Mouse (Mus musculus): ENCODE data around the gene Nit1. TPM values are rescaled to one million over a fixed set of nuclear protein-coding genes. Genes with fewer than 3 reads are reported as not detected.
"Not testable (repeated sequence)": the region's sequence is repeated elsewhere in the genome, so short reads cannot be mapped to it uniquely, and the experiment has no call there.

The Nit1 gene
- polyA plus RNA-seq, 1 experiment from 2014 or later = 51.3 TPM

DNA sequence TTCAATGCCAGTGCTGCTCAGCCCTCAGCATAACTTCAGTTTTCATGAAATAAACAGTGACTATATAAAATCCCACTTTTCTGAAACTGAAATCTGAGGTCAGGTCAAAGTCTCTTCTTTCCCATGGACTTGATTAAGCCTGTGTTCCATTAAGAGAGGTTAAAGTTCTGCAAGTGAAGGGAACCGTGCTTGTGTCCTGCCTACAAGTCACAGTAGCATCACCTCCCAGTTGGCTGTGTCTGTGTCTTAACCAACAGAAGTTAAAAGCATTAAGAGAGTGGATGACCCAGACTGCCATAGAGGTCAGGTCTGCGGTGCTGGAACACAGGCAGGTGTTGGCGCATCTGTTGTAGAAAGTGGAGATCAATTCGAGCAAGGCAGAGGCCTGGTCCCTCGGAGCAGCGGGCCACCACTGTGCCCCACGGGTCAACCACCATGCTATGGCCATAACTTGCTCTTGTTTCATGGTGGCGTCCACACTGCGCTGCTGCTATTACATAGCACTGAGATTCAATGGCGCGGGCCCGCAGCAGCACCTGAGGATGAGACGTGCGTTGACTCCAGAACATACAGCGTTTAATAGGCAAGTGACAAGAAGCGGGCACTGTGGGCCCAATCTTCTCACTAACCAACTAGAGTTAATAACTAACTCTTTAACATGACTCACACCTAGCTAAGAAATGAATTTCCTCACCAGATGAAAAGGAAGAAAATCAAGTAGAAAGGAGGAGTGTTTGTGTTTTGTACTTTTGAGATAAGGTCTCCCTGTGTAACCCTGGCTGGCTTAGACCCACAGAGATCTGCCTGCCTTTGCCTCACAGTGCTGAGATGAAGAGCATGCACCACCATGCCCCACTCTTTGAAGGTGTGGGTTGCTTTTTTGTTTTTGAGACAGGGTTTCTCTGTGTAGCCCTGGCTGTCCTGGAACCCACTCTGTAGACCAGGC is 2.9 kb downstream of the Nit1 start:
- 0 out of 2 replicates have a peak, but pooled peaks have one; percentile 25 for ATAC-seq (ENCODE audit: insufficient read depth, low FRiP score)
- no peak overlapping the region for H3K4me3 ChIP-seq (replicated peaks; ENCODE audit: low read length)
- no peak overlapping the region for H3K27ac ChIP-seq (ENCODE audit: low read length)
- H3K36me3 ChIP-seq (ENCODE audit: control insufficient read depth, insufficient read depth, low read length) = peaks cover 11% of the 10 kb centered on the region
- peaks cover 18% of the 10 kb centered on the region for H3K4me1 ChIP-seq (ENCODE audit: control insufficient read depth, insufficient read depth, low read length)
- H3K9me3 ChIP-seq (replicated peaks; ENCODE audit: control insufficient read depth, low read length) = peaks cover 6% of the 10 kb centered on the region; the same call in 1 of the 2 replicates
- 90% methylated on average over 16 of the region's 16 CpGs for WGBS
- H3K4me2 ChIP-seq (ENCODE audit: low read depth, low read length) = no peak overlapping the region
- H3K9ac ChIP-seq (ENCODE audit: low read length) = no peak overlapping the region
- no peaks in the 10 kb centered on the region for H3K27me3 ChIP-seq (ENCODE audit: control insufficient read depth, insufficient read depth, low read length)

DNA sequence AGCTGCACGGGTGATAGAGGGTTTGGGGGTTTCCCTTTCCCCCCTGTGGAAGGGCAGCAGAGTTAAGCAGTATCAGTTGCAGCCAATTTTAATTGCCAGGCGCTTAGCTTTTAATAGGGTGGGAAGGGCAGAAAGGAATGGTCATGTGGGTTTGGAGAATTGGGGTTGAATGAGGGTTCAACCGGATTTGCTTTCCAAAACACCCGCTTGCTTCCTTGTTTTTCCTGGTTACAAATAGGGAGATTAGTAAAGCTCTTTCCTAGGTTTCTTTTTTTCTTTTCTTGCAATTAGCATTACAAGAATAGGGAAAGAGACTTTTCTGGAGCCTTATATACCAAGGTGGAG is 15.3 kb downstream of the Nit1 start:
- Histone ChIP-seq H3K9me3 (replicated peaks; ENCODE audit: control insufficient read depth, low read length) (no peaks in the 10 kb centered on the region), H3K36me3 (ENCODE audit: control insufficient read depth, insufficient read depth, low read length) (no peaks in the 10 kb centered on the region), H3K9ac (ENCODE audit: low read length) (peak overlapping the region; percentile 98), H3K4me3 (replicated peaks; ENCODE audit: low read length) (peak overlapping the region; percentile 79), H3K4me1 (ENCODE audit: control insufficient read depth, insufficient read depth, low read length) (peaks cover 27% of the 10 kb centered on the region), H3K27ac (ENCODE audit: low read length) (peak overlapping the region; percentile 99), H3K27me3 (ENCODE audit: control insufficient read depth, insufficient read depth, low read length) (no peaks in the 10 kb centered on the region), H3K4me2 (ENCODE audit: low read depth, low read length) (peak overlapping the region; percentile 92)
- WGBS = under 1% methylated on average over 4 of the region's 4 CpGs
- ATAC-seq (ENCODE audit: insufficient read depth, low FRiP score) = no peak

DNA sequence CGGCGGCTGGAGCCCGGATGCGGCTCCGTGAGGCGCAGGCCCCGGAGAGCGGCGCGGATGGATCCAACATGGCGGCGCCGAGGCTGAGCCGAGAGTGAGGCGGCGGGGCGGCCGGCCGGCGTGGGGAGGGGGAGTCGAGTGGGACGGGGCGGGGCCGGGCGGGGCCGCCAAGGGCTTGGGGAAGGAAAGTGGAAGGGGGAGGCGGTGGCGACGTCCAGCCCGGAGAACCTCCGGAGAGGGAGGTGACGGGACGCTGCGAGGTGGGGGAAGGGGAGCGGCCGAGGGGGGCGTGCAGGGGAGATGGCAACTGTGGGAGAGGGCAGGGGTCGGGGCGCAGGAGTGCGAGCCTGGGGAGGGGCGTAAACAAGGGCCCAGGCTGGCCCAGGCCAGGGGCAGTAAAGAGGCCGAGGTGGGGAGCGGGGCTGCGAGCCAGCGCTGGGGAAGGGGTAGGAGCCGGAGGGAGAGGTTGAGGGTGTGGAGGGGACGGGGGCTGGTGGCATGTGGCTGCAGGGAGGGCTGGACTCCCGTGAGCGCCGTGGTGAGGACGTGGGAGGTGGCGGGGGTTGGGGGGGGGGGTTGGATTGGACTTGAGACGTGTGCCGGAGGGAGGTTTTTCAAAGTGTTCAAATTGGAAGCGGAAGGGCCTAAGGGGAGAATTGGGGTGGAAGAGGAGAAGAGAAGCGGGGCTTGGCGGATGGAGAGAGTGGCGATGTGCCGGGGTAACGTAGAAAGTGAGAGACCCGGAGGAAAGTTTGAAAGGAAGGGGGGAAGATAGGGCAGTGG is 15.8 kb downstream of the Nit1 start:
- Histone ChIP-seq H3K36me3 (ENCODE audit: control insufficient read depth, insufficient read depth, low read length) (no peaks in the 10 kb centered on the region), H3K9me3 (replicated peaks; ENCODE audit: control insufficient read depth, low read length) (no peaks in the 10 kb centered on the region), H3K4me2 (ENCODE audit: low read depth, low read length) (peak overlapping the region; percentile 92), H3K4me1 (ENCODE audit: control insufficient read depth, insufficient read depth, low read length) (peaks cover 27% of the 10 kb centered on the region), H3K27me3 (ENCODE audit: control insufficient read depth, insufficient read depth, low read length) (no peaks in the 10 kb centered on the region), H3K9ac (ENCODE audit: low read length) (peak overlapping the region; percentile 98), H3K4me3 (replicated peaks; ENCODE audit: low read length) (peak overlapping the region; percentile 79), H3K27ac (ENCODE audit: low read length) (peak overlapping the region; percentile 99)
- peak; percentile 90 for ATAC-seq (ENCODE audit: insufficient read depth, low FRiP score)
- WGBS = under 1% methylated on average over 36 of the region's 61 CpGs

DNA sequence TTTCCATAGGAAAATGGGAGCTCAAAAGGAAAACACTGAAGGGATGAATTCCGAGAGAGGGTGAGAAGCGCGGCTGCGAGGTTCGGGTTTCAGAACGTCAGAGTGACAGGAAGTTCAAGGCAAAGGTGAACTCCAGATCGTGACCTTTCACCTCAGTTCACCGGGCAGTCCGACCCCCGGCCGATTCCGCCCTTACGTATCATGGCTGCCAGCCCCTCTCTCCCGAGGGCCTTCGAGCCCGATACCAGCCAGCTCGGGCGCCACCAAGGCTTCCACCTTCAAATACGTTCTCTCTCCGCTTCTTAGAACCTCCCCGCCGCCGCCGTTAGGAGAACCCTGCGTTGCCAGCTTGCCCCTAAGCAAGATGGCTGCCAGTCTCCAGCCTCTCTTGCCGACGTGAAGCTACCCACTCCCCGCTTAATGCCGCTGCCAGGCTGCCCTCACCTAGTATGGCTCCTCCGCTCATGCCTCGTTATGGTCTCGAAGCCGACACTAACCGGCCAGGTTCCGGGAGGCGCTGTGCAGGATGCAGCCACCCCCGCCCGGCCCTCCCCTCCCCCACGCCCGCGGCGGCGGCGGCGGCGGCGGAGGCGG is 16.5 kb downstream of the Nit1 start, which contains the start of gene Dedd:
Dedd (plus strand) TSS at position 307 of the 594 bp plus-strand sequence.
- ATAC-seq (ENCODE audit: insufficient read depth, low FRiP score) = peak; percentile 92
- Histone ChIP-seq H3K9me3 (replicated peaks; ENCODE audit: control insufficient read depth, low read length) (no peaks in the 10 kb centered on the region), H3K27me3 (ENCODE audit: control insufficient read depth, insufficient read depth, low read length) (no peaks in the 10 kb centered on the region), H3K4me1 (ENCODE audit: control insufficient read depth, insufficient read depth, low read length) (peaks cover 27% of the 10 kb centered on the region), H3K27ac (ENCODE audit: low read length) (peak within 1 kb of the TSS; percentile 99), H3K4me2 (ENCODE audit: low read depth, low read length) (peak within 1 kb of the TSS; percentile 92), H3K4me3 (replicated peaks; ENCODE audit: low read length) (peak within 1 kb of the TSS; percentile 79), H3K36me3 (ENCODE audit: control insufficient read depth, insufficient read depth, low read length) (no peaks in the 10 kb centered on the region), H3K9ac (ENCODE audit: low read length) (peak within 1 kb of the TSS; percentile 98)
- under 1% methylated on average over 46 of the region's 48 CpGs for WGBS

DNA sequence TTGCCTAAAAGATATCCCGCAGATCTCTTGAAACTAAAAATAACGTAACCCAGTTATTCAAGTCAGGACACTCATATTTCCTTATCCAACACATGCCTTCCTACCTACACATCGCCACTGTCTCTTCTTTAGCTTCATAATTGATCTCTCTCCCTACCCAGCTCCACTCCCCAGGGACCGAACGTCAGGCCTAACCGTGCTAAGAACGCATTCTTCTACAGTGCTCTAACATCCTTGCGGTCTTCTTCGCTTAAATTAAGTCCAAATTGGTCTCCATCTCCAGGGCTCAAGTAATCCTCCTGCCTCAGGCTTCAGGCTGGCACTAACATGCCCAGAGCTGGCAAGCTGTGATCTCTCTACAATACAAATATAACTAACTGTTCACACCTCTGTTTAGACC is 17.2 kb downstream of the Nit1 start:
- WGBS = 17% methylated on average over 9 of the region's 9 CpGs
- Histone ChIP-seq H3K9me3 (replicated peaks; ENCODE audit: control insufficient read depth, low read length) (no peaks in the 10 kb centered on the region), H3K4me2 (ENCODE audit: low read depth, low read length) (peak overlapping the region; percentile 92)

DNA sequence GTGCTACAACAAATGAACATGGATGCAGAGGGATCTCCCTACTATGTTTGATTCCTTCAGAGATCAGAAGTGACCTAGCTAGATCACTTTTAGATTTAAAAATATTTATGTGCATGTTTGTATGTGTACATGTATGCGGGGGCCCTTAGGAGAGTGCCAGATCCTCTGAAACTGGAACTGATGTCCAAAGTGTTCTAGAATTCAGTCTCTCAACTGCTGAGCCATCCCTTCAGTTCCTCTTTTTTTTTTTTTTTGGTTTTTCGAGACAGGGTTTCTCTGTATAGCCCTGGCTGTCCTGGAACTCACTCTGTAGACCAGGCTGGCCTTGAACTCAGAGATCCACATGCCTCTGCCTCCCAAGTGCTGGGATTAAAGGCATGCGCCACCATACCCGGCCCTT is 18.9 kb downstream of the Nit1 start:
- not testable (repeated sequence) for H3K27me3 ChIP-seq (ENCODE audit: control insufficient read depth, insufficient read depth, low read length); ATAC-seq (ENCODE audit: insufficient read depth, low FRiP score); H3K36me3 ChIP-seq (ENCODE audit: control insufficient read depth, insufficient read depth, low read length); H3K9me3 ChIP-seq (replicated peaks; ENCODE audit: control insufficient read depth, low read length); H3K9ac ChIP-seq (ENCODE audit: low read length); H3K4me3 ChIP-seq (replicated peaks; ENCODE audit: low read length); H3K4me2 ChIP-seq (ENCODE audit: low read depth, low read length); H3K27ac ChIP-seq (ENCODE audit: low read length)
- 80% methylated on average over 4 of the region's 4 CpGs for WGBS
- H3K4me1 ChIP-seq (ENCODE audit: control insufficient read depth, insufficient read depth, low read length) = peaks cover 27% of the 10 kb centered on the region

More for the DNA sequence above, 17.2 kb downstream of the Nit1 start:
- H3K27me3 ChIP-seq (ENCODE audit: control insufficient read depth, insufficient read depth, low read length) = no peaks in the 10 kb centered on the region
- H3K27ac ChIP-seq (ENCODE audit: low read length) = peak overlapping the region; percentile 99
- no peaks in the 10 kb centered on the region for H3K36me3 ChIP-seq (ENCODE audit: control insufficient read depth, insufficient read depth, low read length)
- H3K4me1 ChIP-seq (ENCODE audit: control insufficient read depth, insufficient read depth, low read length) = peaks cover 27% of the 10 kb centered on the region
- H3K4me3 ChIP-seq (replicated peaks; ENCODE audit: low read length) = peak overlapping the region; percentile 79
- ATAC-seq (ENCODE audit: insufficient read depth, low FRiP score) = no peak
- H3K9ac ChIP-seq (ENCODE audit: low read length) = peak overlapping the region; percentile 98

DNA sequence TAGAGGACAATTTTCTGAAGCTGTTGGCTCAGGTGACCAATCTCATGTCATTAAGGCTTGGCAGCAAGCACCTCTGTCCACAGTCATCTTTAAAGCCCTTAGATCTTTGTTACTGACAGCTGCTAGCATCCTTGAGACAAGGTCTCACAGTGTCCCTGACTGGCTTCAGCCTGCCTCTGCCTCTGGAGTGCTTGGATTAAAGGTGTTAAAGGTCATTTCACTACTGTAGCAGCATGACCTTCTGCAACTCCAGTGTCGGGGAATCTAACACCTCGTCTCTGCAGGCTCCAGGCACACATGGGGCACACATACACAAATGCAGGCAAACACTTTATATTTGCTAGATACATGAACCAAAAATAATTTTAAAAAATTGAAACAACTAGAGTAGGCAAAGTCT is 19.9 kb downstream of the Nit1 start:
- H3K27ac ChIP-seq (ENCODE audit: low read length) = no peak overlapping the region
- ATAC-seq (ENCODE audit: insufficient read depth, low FRiP score) = no peak
- H3K36me3 ChIP-seq (ENCODE audit: control insufficient read depth, insufficient read depth, low read length) = no peaks in the 10 kb centered on the region
- H3K27me3 ChIP-seq (ENCODE audit: control insufficient read depth, insufficient read depth, low read length) = no peaks in the 10 kb centered on the region
- no peak overlapping the region for H3K9ac ChIP-seq (ENCODE audit: low read length)
- WGBS = 75% methylated on average over 2 of the region's 2 CpGs
- no peaks in the 10 kb centered on the region for H3K9me3 ChIP-seq (replicated peaks; ENCODE audit: control insufficient read depth, low read length)
- H3K4me2 ChIP-seq (ENCODE audit: low read depth, low read length) = no peak overlapping the region
- H3K4me3 ChIP-seq (replicated peaks; ENCODE audit: low read length) = no peak overlapping the region
- H3K4me1 ChIP-seq (ENCODE audit: control insufficient read depth, insufficient read depth, low read length) = peaks cover 18% of the 10 kb centered on the region

DNA sequence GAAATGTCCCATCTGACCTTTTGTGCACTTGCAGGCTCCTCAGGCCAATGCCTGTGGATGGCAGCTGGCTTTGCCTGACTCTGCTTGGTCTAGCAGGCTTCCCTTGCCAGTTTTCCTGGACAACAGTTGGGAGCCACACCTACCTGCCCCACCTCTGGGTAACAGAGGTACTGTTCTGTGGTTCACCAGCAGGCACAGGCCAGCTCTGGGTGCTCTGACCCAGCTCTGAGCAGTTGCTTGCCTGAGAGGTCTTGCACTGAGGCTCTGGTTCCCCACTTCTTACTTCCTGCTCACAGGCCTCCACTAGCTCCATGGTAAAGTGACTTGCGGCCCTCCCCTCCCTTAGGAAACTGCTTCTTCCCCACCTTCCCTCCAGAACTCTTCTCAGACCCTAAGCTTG is 23.4 kb downstream of the Nit1 start:
- no peak overlapping the region for H3K27ac ChIP-seq (ENCODE audit: low read length)

More for the DNA sequence above, 23.4 kb downstream of the Nit1 start:
- 69% methylated on average over 1 of the region's 1 CpGs for WGBS
- H3K4me1 ChIP-seq (ENCODE audit: control insufficient read depth, insufficient read depth, low read length) = peaks cover 6% of the 10 kb centered on the region; the same call in 1 of the 2 replicates
- no peak overlapping the region for H3K4me2 ChIP-seq (ENCODE audit: low read depth, low read length)
- no peak overlapping the region for H3K9ac ChIP-seq (ENCODE audit: low read length)
- ATAC-seq (ENCODE audit: insufficient read depth, low FRiP score) = no peak
- H3K4me3 ChIP-seq (replicated peaks; ENCODE audit: low read length) = no peak overlapping the region
- H3K27me3 ChIP-seq (ENCODE audit: control insufficient read depth, insufficient read depth, low read length) = no peaks in the 10 kb centered on the region
- no peaks in the 10 kb centered on the region for H3K9me3 ChIP-seq (replicated peaks; ENCODE audit: control insufficient read depth, low read length)
- H3K36me3 ChIP-seq (ENCODE audit: control insufficient read depth, insufficient read depth, low read length) = no peaks in the 10 kb centered on the region

Data from stomach, embryonic 16.5 days (tissue).